Mouse (Mus musculus): ENCODE data around the gene Col9a2. TPM values are rescaled to one million over a fixed set of nuclear protein-coding genes. Genes with fewer than 3 reads are reported as not detected.

Gene Col9a2
- polyA plus RNA-seq, 1 experiment, result 0.30 TPM

DNA sequence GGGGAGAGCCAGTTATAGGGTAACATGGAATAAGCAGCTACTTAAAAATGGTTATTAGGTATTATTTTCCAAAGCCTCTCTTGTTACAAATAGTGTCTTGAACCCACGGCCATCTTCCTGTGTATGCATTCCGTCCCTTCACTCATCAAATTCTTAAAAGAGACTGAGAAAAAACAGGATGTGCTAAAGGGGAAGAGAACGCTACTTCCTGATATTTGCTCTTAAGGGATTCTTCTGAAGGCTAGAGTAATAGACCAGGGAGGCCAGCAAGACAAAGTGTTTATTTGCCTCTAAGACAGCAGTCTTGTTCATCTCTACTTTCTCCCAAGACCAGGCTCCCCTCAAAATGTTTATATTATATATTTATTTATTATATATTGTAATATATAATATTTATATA, 20.9 kb upstream of the Col9a2 start:
- TF ChIP-seq CTCF (IDR thresholded peaks at IDR 0.05; ENCODE audit: insufficient read depth, low read length), result no peak
- WGBS, result 60% methylated on average over 3 of the region's 3 CpGs
- no peak for DNase-seq
- no peak overlapping the region for H3K4me3 ChIP-seq (replicated peaks; ENCODE audit: extremely low read depth, low read depth, low read length)
- H3K4me1 ChIP-seq (ENCODE audit: control insufficient read depth, insufficient read depth, low read length), result peaks cover 5% of the 10 kb centered on the region

- WGBS, result 60% methylated on average over 10 of the region's 10 CpGs
- TF ChIP-seq POLR2A (IDR thresholded peaks at IDR 0.05; ENCODE audit: borderline replicate concordance, extremely low read depth, low read depth, low read length) (no peak), CTCF (IDR thresholded peaks at IDR 0.05; ENCODE audit: insufficient read depth, low read length) (no peak)
- Histone ChIP-seq H3K4me3 (replicated peaks; ENCODE audit: extremely low read depth, low read depth, low read length) (no peak overlapping the region), H3K4me1 (ENCODE audit: control insufficient read depth, insufficient read depth, low read length) (peaks cover 5% of the 10 kb centered on the region)
- DNase-seq, result no peak
Observed at GRCm38 (mm10) chr4:121020040-121020790, 19.0 kb upstream of the Col9a2 start.

GRCm38 (mm10) chr4:121021911-121022310, 17.3 kb upstream of the Col9a2 start:
- TF ChIP-seq POLR2A (IDR thresholded peaks at IDR 0.05; ENCODE audit: borderline replicate concordance, extremely low read depth, low read depth, low read length) (no peak), CTCF (IDR thresholded peaks at IDR 0.05; ENCODE audit: insufficient read depth, low read length) (no peak)
- no peak overlapping the region for H3K4me3 ChIP-seq (replicated peaks; ENCODE audit: extremely low read depth, low read depth, low read length)
- DNase-seq, result no peak
- H3K4me1 ChIP-seq (ENCODE audit: control insufficient read depth, insufficient read depth, low read length), result no peaks in the 10 kb centered on the region

- no peak for DNase-seq
Observed at GRCm38 (mm10) chr4:121023464-121023863, 15.7 kb upstream of the Col9a2 start.

DNA sequence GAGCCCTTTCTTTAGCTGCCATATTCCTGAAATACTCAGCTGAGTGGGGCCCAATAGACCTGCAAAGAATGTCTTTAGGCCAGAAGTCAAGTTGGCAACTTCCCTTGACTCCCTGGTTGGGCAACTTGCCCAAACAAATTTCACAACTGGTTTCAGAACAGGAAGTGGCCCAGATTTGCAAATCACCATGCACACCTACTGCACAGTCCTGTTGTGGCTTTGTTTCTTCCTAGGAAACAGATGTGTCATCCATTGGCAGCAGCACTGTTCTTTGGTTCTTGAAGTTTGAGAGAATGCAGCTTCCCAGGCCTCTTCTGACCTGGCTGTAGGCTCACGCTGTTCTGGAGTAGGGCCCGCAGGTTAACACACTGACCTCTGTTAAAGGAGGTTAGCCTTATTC, 15.2 kb upstream of the Col9a2 start:
- peak; percentile 59 for DNase-seq
- TF ChIP-seq POLR2A (IDR thresholded peaks at IDR 0.05; ENCODE audit: borderline replicate concordance, extremely low read depth, low read depth, low read length) (no peak), CTCF (IDR thresholded peaks at IDR 0.05; ENCODE audit: insufficient read depth, low read length) (no peak)
- WGBS, result 54% methylated on average over 2 of the region's 2 CpGs

More at GRCm38 (mm10) chr4:121023464-121023863, 15.7 kb upstream of the Col9a2 start:
- no peaks in the 10 kb centered on the region for H3K4me1 ChIP-seq (ENCODE audit: control insufficient read depth, insufficient read depth, low read length)
- TF ChIP-seq CTCF (IDR thresholded peaks at IDR 0.05; ENCODE audit: insufficient read depth, low read length) (no peak), POLR2A (IDR thresholded peaks at IDR 0.05; ENCODE audit: borderline replicate concordance, extremely low read depth, low read depth, low read length) (no peak)
- WGBS, result 84% methylated on average over 7 of the region's 7 CpGs
- H3K4me3 ChIP-seq (replicated peaks; ENCODE audit: extremely low read depth, low read depth, low read length), result no peak overlapping the region

GRCm38 (mm10) chr4:121025681-121026080, 13.5 kb upstream of the Col9a2 start:
- no peaks in the 10 kb centered on the region for H3K4me1 ChIP-seq (ENCODE audit: control insufficient read depth, insufficient read depth, low read length)
- H3K4me3 ChIP-seq (replicated peaks; ENCODE audit: extremely low read depth, low read depth, low read length), result no peak overlapping the region
- WGBS, result 67% methylated on average over 2 of the region's 2 CpGs
- DNase-seq, result no peak
- TF ChIP-seq POLR2A (IDR thresholded peaks at IDR 0.05; ENCODE audit: borderline replicate concordance, extremely low read depth, low read depth, low read length) (no peak), CTCF (IDR thresholded peaks at IDR 0.05; ENCODE audit: insufficient read depth, low read length) (no peak)

More for the DNA sequence above, 15.2 kb upstream of the Col9a2 start:
- no peak overlapping the region for H3K4me3 ChIP-seq (replicated peaks; ENCODE audit: extremely low read depth, low read depth, low read length)
- no peaks in the 10 kb centered on the region for H3K4me1 ChIP-seq (ENCODE audit: control insufficient read depth, insufficient read depth, low read length)

GRCm38 (mm10) chr4:121028146-121028545, 11.0 kb upstream of the Col9a2 start:
- no peaks in the 10 kb centered on the region for H3K4me1 ChIP-seq (ENCODE audit: control insufficient read depth, insufficient read depth, low read length)
- 69% methylated on average over 1 of the region's 1 CpGs for WGBS
- TF ChIP-seq CTCF (IDR thresholded peaks at IDR 0.05; ENCODE audit: insufficient read depth, low read length) (no peak), POLR2A (IDR thresholded peaks at IDR 0.05; ENCODE audit: borderline replicate concordance, extremely low read depth, low read depth, low read length) (no peak)
- no peak for DNase-seq
- H3K4me3 ChIP-seq (replicated peaks; ENCODE audit: extremely low read depth, low read depth, low read length), result no peak overlapping the region

DNA sequence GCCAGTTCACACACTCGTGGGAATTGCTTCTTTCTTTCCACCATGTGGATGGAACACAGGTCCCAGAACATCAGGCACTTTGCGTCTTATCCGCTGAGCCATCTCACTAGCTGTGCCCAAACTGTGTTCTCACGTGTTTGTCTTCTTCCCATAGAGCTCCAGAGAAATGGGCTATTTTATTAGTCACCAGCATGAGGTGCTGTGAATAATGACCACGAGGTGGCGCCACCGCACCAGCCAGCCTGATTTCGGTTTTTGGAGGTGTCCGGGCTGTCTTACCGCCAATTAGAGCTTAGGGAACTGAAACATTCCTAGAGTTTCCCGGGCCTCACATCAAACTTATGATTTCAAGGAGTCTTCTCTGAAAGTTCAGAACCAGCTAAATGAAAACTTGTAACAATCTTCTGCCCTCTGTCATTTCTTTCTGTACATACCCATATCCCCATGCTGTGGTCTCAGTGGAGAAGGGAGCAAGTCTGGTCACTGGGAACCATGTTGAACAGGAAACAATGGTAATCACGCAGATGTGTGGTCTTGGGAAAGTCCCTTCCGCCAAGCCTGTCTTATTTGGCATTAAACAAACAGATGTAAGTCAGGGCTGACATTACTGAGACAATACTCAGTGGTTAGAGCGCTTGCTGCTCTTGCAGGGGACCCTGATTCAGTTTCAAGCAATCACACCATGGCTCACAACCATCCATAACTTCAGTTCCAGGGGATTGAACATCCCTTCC, 10.4 kb upstream of the Col9a2 start:
- TF ChIP-seq POLR2A (IDR thresholded peaks at IDR 0.05; ENCODE audit: borderline replicate concordance, extremely low read depth, low read depth, low read length) (no peak), CTCF (IDR thresholded peaks at IDR 0.05; ENCODE audit: insufficient read depth, low read length) (peak; percentile 61)
- H3K4me1 ChIP-seq (ENCODE audit: control insufficient read depth, insufficient read depth, low read length), result no peaks in the 10 kb centered on the region
- DNase-seq, result peak; percentile 43

GRCm38 (mm10) chr4:121029632-121030031, 9.6 kb upstream of the Col9a2 start:
- 69% methylated on average over 3 of the region's 3 CpGs for WGBS
- no peak for DNase-seq
- TF ChIP-seq POLR2A (IDR thresholded peaks at IDR 0.05; ENCODE audit: borderline replicate concordance, extremely low read depth, low read depth, low read length) (no peak), CTCF (IDR thresholded peaks at IDR 0.05; ENCODE audit: insufficient read depth, low read length) (no peak)

More for the DNA sequence above, 10.4 kb upstream of the Col9a2 start:
- no peak overlapping the region for H3K4me3 ChIP-seq (replicated peaks; ENCODE audit: extremely low read depth, low read depth, low read length)
- WGBS, result 31% methylated on average over 14 of the region's 14 CpGs

GRCm38 (mm10) chr4:121031440-121031839, 7.7 kb upstream of the Col9a2 start:
- WGBS, result 60% methylated on average over 4 of the region's 4 CpGs
- Histone ChIP-seq H3K4me3 (replicated peaks; ENCODE audit: extremely low read depth, low read depth, low read length) (no peak overlapping the region), H3K4me1 (ENCODE audit: control insufficient read depth, insufficient read depth, low read length) (no peaks in the 10 kb centered on the region)
- TF ChIP-seq CTCF (IDR thresholded peaks at IDR 0.05; ENCODE audit: insufficient read depth, low read length), result no peak
- TF ChIP-seq POLR2A (IDR thresholded peaks at IDR 0.05; ENCODE audit: borderline replicate concordance, extremely low read depth, low read depth, low read length), result no peak
- no peak for DNase-seq

More at GRCm38 (mm10) chr4:121029632-121030031, 9.6 kb upstream of the Col9a2 start:
- Histone ChIP-seq H3K4me1 (ENCODE audit: control insufficient read depth, insufficient read depth, low read length) (no peaks in the 10 kb centered on the region), H3K4me3 (replicated peaks; ENCODE audit: extremely low read depth, low read depth, low read length) (no peak overlapping the region)
